Mouse (Mus musculus) mesoderm, embryonic 11.5 days (tissue): ENCODE measurements at regions not wholly inside any gene's neighbourhood (a gene's known extent, or its start where the extent isn't known, plus 50 kb on each side); places are given as distances from the start of the nearest gene placed in this dataset.

Experiments
- DNase-seq: peaks from one replicate; pipeline ENCODE4 v3.0.0-alpha.2; 2012; ENCODE audit warnings: low read depth, low spot score

DNA sequence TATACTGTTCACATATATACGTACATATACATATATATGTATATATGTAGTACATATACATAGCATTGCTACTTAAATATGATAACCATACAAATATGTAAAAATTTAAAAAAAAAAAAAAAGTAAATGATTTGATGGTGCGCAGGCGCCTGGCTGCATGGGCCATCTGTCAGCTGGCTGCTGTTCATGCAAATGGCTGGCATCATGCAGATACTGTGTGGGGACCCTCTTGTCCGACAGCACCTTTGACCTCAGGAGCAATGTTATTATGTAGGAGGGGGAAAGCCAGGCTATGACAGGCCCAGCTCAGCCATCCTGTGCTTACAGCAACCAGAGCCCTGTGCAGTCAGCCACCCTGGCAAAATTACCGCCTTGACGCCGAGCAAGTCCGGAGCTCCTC lies 65.1 kb upstream of the Tnrc6c start:
- no peak for DNase-seq

DNA sequence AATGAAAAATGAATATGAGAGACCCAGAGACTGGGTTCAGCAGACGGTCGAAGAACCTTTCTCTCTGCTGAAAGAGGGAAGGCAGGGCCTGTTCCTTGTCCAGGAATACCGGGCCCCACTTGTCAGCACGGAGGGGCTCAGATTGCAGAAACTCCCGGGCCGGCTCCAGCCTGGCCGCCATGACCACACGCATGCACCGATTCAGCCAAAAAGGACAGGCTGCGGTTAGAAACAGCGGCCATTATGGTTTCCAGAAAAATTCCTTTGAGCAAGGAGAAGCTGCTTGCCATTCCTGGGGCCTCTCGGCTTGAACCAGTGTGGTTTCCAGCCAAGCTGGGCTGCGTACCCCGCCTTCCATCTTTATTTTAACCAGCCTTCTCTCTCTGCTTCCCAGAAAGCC lies 64.7 kb upstream of the Tnrc6c start:
- DNase-seq, result no peak

DNA sequence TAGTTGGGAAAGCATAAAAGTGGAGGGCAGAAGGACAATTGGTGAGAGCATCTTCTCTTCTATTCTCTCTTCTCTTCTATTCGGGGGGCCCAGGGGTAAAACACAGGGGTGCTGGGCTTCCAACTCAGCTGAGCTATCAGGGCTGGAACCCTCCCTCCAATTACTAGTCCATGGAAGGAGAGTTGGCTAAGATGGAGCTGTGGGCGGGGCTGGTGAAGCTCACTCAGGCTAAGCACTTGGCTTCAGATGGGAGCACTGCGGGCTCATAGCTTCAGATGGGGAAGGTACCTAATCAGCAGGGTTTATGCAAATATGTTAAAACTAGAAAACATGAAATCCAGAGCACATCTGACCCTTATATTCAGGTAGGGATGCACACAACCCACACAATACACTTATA lies 61.5 kb upstream of the Tnrc6c start:
- no peak for DNase-seq

DNA sequence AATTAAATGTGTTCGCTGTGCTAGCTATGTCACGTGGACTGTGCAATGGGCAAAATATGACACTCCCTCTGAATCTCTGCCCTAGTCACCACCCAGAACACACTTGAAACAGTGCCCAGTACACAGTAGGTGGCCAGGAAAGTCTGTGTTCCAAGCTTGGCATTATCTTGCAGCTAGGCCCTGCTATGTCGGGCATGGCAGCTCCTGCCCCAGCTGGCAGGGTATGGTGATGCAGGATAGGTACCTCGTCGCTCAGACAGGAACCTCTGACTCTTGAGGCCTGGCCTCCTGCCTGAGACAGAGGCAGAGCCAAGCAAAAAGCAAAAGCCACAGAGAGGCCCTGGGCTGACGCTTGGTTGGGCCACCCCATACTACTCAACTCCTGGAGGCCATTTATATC lies 57.9 kb upstream of the Tnrc6c start:
- DNase-seq, result no peak

DNA sequence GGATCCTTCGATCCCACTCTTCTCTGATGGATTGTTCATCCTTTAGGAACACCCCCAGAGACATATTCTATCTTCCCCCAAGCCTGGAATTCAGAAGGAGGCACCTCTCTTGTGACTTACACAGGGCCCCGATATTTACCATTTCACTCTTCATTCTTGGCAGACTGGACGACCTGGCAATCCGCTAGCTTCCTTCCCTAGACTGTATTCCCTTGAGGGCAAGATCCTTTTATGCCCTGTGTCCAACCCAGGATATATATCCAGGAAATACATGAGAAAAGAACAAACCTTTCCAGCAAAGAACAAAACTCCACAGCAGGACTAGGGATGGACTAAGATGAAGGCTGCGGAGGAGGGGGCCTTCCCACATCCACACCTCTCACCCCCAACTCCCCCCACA lies 56.3 kb upstream of the Tnrc6c start:
- no peak for DNase-seq

DNA sequence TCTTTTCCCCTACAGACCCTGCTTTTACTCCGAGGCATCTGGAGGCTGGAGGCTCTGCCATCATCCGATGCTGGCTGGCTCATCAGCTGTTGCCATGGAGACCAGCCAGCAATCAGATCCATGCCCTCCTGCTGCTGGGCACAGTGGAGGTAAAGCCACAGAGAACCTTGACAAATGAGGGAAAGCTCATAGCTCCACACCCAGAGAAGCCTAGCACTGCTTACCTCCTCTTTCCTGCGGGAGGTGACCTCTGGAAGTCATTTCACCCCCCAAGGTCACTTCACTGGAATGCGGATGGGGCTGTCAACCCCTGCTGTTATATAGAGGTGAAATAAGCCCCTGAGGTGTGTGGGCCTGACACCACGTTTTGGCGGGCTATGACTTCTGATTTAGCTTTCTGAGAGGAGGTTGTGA lies 55.9 kb upstream of the Tnrc6c start:
- peak; percentile 75 for DNase-seq

DNA sequence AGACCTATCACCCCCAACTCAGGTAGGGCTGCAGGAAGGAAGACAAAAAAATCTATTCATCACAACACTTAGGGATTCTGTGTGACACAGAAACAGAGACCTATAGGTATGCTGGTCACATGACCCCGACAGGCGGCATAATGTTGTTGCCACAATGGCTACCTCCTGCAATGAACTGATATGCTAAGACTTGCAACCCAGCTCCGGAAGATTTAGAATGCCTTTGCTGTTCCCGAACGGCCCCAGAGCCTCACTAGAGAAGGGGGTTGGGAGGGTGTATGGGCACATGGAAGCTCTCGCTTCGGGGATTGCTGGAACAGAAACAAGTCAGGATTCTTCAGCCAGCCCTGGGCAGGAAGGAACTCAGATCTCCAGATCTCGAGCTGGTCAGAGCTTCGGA lies 55.5 kb upstream of the Tnrc6c start:
- no peak for DNase-seq

DNA sequence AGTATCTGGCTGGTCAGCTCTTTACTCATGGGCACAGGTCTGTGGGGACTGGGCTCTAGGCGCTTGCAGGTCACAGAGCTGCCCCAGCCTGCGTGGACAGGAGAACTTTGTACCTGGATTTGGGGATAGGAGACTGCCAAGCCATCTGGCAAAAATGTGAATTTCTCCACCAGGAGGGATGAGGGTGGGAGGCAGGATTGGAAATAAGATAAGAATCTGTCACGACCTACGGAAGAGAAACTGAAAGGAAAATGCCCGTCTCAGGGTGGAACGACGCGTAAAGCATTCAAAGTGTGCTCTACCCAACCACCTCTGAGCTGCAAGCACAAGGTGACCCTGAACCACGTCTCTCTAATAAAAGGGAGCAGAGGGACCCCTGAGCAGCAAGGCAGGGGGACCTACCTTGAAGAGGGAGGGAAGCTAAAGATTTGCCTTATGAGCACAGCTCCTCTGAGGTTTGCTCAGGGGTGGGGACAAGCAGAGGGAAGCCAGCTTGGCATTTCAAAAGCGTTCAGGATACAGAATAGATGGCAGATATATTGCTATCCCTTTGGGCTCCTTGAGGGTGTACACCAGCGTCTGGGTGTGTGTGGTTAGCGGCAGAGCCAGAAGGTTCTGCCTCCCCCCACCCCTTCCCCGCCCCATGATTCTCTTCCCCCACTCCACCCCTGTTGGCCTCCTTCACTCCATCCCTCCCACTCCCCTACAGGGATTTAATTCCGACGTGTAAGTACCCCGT lies 54.9 kb upstream of the Tnrc6c start:
- no peak for DNase-seq

DNA sequence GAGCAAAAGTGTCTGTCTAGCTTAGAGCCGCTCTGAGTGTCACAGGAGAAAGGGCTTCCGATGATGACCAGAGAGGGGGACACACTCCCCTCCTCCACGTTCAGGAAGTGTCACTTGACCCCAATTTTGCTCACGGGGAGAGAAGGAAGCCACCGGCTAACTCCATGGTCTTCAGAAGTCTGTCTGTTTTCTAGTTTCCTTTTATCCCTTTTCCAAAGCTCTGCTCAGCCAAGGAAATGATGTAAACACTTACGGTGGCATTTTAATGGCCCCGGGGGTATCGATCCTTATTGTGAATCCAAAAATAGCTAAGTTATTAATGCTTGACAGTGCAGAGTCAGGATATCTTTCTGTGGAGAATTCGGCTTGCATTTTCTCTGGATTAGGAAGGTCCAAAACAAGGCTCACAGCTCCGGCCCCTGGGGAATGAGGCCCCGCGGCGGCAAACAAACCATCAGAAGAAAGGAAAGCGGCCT lies 54.3 kb upstream of the Tnrc6c start:
- DNase-seq, result no peak

DNA sequence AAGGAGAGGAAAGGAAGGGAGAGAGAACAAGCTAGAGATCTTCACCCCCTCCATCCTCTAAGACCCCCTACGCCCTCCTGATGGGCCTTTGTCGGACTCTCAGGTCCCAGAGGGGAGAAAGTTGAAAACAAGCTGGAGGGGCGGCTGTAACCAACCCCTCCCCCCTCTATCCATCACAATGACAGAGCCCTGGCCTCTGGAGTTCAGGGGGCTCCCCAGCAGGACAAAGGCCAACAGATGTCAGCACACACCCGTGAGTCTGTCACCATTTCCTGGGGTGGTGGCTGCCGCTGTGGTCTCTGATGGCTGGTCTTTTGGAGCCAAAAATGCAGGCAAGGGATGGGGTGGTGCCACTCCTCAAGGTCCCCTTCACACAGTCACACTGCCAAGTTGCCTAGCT lies 52.9 kb upstream of the Tnrc6c start:
- no peak for DNase-seq

DNA sequence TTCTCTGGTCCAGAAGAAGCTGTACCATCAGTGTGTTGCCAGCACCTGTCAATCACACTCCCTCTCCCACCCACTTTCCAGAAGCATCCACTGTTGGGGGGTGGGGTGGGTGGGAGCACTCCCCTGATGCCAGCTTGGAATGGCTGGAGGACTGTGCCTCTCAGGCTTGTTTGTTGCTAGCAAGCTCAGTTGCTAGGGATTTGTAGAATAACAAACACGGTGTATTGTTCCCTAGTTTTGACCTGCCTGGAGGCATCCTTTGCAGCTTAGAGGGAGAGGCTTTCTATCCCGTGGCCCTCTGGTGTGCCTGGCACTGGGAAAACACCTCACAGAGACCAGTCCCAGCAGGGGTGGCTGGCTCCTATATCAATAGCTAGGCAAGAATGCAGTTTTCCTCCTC lies 50.1 kb upstream of the Tnrc6c start:
- no peak for DNase-seq
